Mouse (Mus musculus): ENCODE measurements around the gene Atp6v1c2.

Atp6v1c2 gene

GRCm38 (mm10) chr12:17258431-17258830 is 70.7 kb downstream of the Atp6v1c2 start:
- DNase-seq (ENCODE audit: low read depth) = no peak

GRCm38 (mm10) chr12:17256905-17257304 is 72.3 kb downstream of the Atp6v1c2 start:
- DNase-seq (ENCODE audit: low read depth) = peak; percentile 86

- DNase-seq (ENCODE audit: low read depth) = peak; percentile 78
Observed at GRCm38 (mm10) chr12:17255602-17256001, 73.6 kb downstream of the Atp6v1c2 start.

- DNase-seq (ENCODE audit: low read depth) = peak; percentile 31
Observed at GRCm38 (mm10) chr12:17253069-17253468, 76.1 kb downstream of the Atp6v1c2 start.

- DNase-seq (ENCODE audit: low read depth) = no peak
Observed at GRCm38 (mm10) chr12:17250962-17251361, 78.2 kb downstream of the Atp6v1c2 start.

GRCm38 (mm10) chr12:17242041-17242440 is 87.1 kb downstream of the Atp6v1c2 start:
- no peak for DNase-seq (ENCODE audit: low read depth)

GRCm38 (mm10) chr12:17241614-17242013 is 87.5 kb downstream of the Atp6v1c2 start:
- no peak for DNase-seq (ENCODE audit: low read depth)

- no peak for DNase-seq (ENCODE audit: low read depth)
Observed at GRCm38 (mm10) chr12:17241016-17241415, 88.1 kb downstream of the Atp6v1c2 start.

- no peak for DNase-seq (ENCODE audit: low read depth)
Observed at GRCm38 (mm10) chr12:17239428-17239688, 89.8 kb downstream of the Atp6v1c2 start.

GRCm38 (mm10) chr12:17238588-17239427 is 90.4 kb downstream of the Atp6v1c2 start:
- peak; percentile 41 for DNase-seq (ENCODE audit: low read depth)

- DNase-seq (ENCODE audit: low read depth) = peak; percentile 33
Observed at GRCm38 (mm10) chr12:17235535-17236313, 93.4 kb downstream of the Atp6v1c2 start.

Measured in NIH3T3 (cell line).